Mouse (Mus musculus): Measurements from ENCODE around the gene Atp6v1c2. TPM values are rescaled to one million over a fixed set of nuclear protein-coding genes. Genes with fewer than 3 reads are reported as not detected.

The Atp6v1c2 gene
- total and polyA plus RNA-seq, 3 experiments = not detected

GRCm38 (mm10) chr12:17338338-17338737 lies 9.2 kb upstream of the Atp6v1c2 start:
- Histone ChIP-seq H3K27ac (ENCODE audit: control insufficient read depth, low read depth, low read length) (no peak overlapping the region), H3K9ac (ENCODE audit: control insufficient read depth, low read depth, low read length, poor library complexity, severe bottlenecking) (no peak overlapping the region), H3K9me3 (replicated peaks; ENCODE audit: insufficient read depth, low read length) (no peaks in the 10 kb centered on the region), H3K36me3 (ENCODE audit: control insufficient read depth in 1 of 2, insufficient read depth in 2 of 2, low read length in 2 of 2) (no peaks in the 10 kb centered on the region), H3K27me3 (ENCODE audit: control insufficient read depth in 1 of 2, insufficient read depth in 2 of 2, low read length in 2 of 2) (no peaks in the 10 kb centered on the region), H3K4me3 (ENCODE audit: control insufficient read depth in 1 of 2, insufficient read depth in 1 of 2, low read depth in 2 of 2, low read length in 2 of 2) (no peak overlapping the region), H3K4me1 (ENCODE audit: control insufficient read depth in 1 of 2, insufficient read depth in 2 of 2, low read length in 2 of 2) (no peaks in the 10 kb centered on the region), H3K79me2 (ENCODE audit: control insufficient read depth, insufficient read depth, low read length, poor library complexity) (no peaks in the 10 kb centered on the region)
- no peak for DNase-seq (ENCODE audit: low read depth, low spot score)
- TF ChIP-seq POLR2AphosphoS2 (IDR thresholded peaks at IDR 0.05; ENCODE audit: low read length) (no peak), NELFE (IDR thresholded peaks at IDR 0.05; ENCODE audit: low read depth, low read length) (no peak), CHD2 (IDR thresholded peaks at IDR 0.05; ENCODE audit: low read length) (no peak), RAD21 (IDR thresholded peaks at IDR 0.05; ENCODE audit: low read depth, low read length) (no peak), GABPA (IDR thresholded peaks at IDR 0.05; ENCODE audit: low read depth, low read length) (no peak), TAL1 (IDR thresholded peaks at IDR 0.05; ENCODE audit: low read length) (no peak), ZNF384 (IDR thresholded peaks at IDR 0.05; ENCODE audit: low read depth, low read length) (no peak)

- H3K9me3 ChIP-seq (replicated peaks; ENCODE audit: insufficient read depth, low read length) = no peaks in the 10 kb centered on the region
- H3K4me3 ChIP-seq (ENCODE audit: control insufficient read depth in 1 of 2, insufficient read depth in 1 of 2, low read depth in 2 of 2, low read length in 2 of 2) = no peak overlapping the region
- H3K27ac ChIP-seq (ENCODE audit: control insufficient read depth, low read depth, low read length) = no peak overlapping the region
- no peak for DNase-seq (ENCODE audit: low read depth, low spot score)
- no peaks in the 10 kb centered on the region for H3K4me1 ChIP-seq (ENCODE audit: control insufficient read depth in 1 of 2, insufficient read depth in 2 of 2, low read length in 2 of 2)
- no peak for TF ChIP-seq ZMIZ1 (IDR thresholded peaks at IDR 0.05; ENCODE audit: low read depth, low read length)
- TF ChIP-seq TAL1 (IDR thresholded peaks at IDR 0.05; ENCODE audit: low read length) = no peak
- no peak for TF ChIP-seq MYB (IDR thresholded peaks at IDR 0.05; ENCODE audit: low read depth, low read length)
- TF ChIP-seq TBP (IDR thresholded peaks at IDR 0.05; ENCODE audit: low read depth, low read length) = no peak
- no peak for TF ChIP-seq MXI1 (IDR thresholded peaks at IDR 0.05; ENCODE audit: low read depth, low read length)
- no peak for TF ChIP-seq GABPA (IDR thresholded peaks at IDR 0.05; ENCODE audit: low read depth, low read length)
- TF ChIP-seq HCFC1 (IDR thresholded peaks at IDR 0.05; ENCODE audit: low read depth, low read length) = no peak
- no peak for TF ChIP-seq ZKSCAN1 (IDR thresholded peaks at IDR 0.05; ENCODE audit: low read depth, low read length)
- no peak for TF ChIP-seq GATA1 (IDR thresholded peaks at IDR 0.05; ENCODE audit: low read depth, low read length)
- TF ChIP-seq EP300 (IDR thresholded peaks at IDR 0.05; ENCODE audit: low read depth in 1 of 2, low read length in 2 of 2) = no peak
- no peak for TF ChIP-seq ZNF384 (IDR thresholded peaks at IDR 0.05; ENCODE audit: low read depth, low read length)
- TF ChIP-seq USF2 (IDR thresholded peaks at IDR 0.05; ENCODE audit: borderline replicate concordance in 1 of 2, insufficient read depth in 1 of 2, low read depth in 1 of 2, low read length in 2 of 2) = no peak
- no peak for TF ChIP-seq E2F4 (IDR thresholded peaks at IDR 0.05; ENCODE audit: borderline replicate concordance, low read depth, low read length)
- no peak for TF ChIP-seq RCOR1 (IDR thresholded peaks at IDR 0.05; ENCODE audit: low read depth, low read length)
- no peak for TF ChIP-seq USF1 (IDR thresholded peaks at IDR 0.05; ENCODE audit: low read depth, low read length)
- TF ChIP-seq UBTF (IDR thresholded peaks at IDR 0.05; ENCODE audit: borderline replicate concordance, insufficient read depth, low read depth, low read length) = no peak
- no peak for TF ChIP-seq TCF12 (IDR thresholded peaks at IDR 0.05; ENCODE audit: low read depth, low read length)
- no peak for TF ChIP-seq CHD2 (IDR thresholded peaks at IDR 0.05; ENCODE audit: low read length)
- TF ChIP-seq ZC3H11A (IDR thresholded peaks at IDR 0.05; ENCODE audit: low read depth, low read length) = no peak
- no peaks in the 10 kb centered on the region; a peak in 1 of 4 replicates for H3K27me3 ChIP-seq (ENCODE audit: control insufficient read depth in 1 of 2, insufficient read depth in 2 of 2, low read length in 2 of 2)
- H3K9ac ChIP-seq (ENCODE audit: control insufficient read depth, low read depth, low read length, poor library complexity, severe bottlenecking) = no peak overlapping the region
- no peaks in the 10 kb centered on the region for H3K36me3 ChIP-seq (ENCODE audit: control insufficient read depth in 1 of 2, insufficient read depth in 2 of 2, low read length in 2 of 2)
- H3K79me2 ChIP-seq (ENCODE audit: control insufficient read depth, insufficient read depth, low read length, poor library complexity) = no peaks in the 10 kb centered on the region
These were observed 4.3 kb upstream of the Atp6v1c2 start for GRCm38 (mm10) chr12:17333459-17333858.
